Mouse (Mus musculus): ENCODE measurements around the gene Mical1.
A peak's percentile ranks its signal among the peaks of the same experiment; 100 is the strongest.
"Not testable (repeated sequence)": the region's sequence is repeated elsewhere in the genome, so short reads cannot be mapped to it uniquely, and the experiment has no call there.

Mical1 gene

GRCm38 (mm10) chr10:41477018-41477277, 834 bp downstream of the Mical1 start:
- no peak for DNase-seq (ENCODE audit: low read depth in 1 of 2, low spot score in 2 of 2)

- DNase-seq (ENCODE audit: low read depth in 1 of 2, low spot score in 2 of 2), result peak in 1 of 2 experiments; percentile 73
Measured at GRCm38 (mm10) chr10:41477278-41478181, 1.4 kb downstream of the Mical1 start.

DNA sequence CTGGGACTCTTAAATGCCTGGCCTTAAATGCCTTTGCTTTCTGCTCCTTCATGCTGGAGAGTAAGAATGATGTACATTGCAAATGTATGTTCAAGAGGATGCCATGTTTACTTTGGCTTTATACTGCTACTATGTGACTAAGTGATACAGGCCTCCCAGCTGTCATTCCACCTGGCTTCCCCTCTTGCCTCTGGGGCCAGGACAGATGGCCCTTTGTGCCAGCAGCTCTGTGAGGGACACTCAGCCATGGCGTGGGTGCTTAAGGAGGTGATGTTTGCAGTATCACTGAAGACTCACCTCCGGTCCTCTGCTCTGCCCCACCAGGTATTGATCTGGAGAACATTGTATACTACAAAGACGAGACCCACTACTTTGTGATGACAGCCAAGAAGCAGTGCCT, 3.8 kb downstream of the Mical1 start:
- DNase-seq (ENCODE audit: low read depth in 1 of 2, low spot score in 2 of 2), result no peak

DNA sequence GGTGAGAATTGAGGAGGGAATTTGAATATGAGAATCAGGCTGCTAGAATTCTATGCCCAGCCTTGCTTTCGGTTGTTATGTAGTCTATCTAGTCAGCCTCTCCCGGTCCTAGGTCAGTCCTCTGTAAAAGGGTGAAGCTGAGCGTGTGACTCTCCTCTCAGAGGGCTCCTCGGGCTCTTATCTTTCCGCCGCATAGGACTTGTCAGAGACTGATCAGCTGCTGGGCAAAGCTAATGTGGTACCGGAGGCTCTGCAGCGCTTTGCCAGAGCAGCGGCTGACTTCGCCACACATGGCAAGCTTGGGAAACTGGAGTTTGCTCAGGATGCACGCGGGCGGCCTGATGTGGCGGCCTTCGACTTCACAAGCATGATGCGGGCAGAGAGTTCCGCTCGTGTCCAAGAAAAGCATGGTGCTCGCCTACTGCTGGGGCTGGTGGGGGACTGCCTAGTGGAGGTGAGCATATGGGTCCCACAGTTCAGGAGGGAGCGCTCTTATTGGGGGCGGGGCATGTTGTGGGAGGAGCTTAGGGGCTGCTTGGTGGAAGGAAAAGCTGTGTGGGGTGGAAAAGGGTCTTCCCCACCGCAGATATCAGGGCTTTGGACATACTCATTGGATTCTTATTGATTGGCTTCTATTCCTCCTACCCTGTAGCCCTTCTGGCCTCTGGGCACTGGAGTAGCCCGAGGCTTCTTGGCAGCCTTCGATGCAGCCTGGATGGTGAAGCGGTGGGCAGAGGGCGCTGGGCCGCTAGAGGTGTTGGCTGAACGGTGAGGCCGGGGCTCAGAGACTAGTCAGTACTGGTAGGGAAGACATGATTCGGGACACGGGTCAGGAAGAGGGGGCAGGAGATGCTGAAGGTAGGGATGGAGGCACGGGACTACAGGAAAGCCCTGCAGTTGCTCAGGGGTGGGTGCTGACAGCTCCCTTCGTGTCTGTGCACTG, 5.1 kb downstream of the Mical1 start:
- DNase-seq (ENCODE audit: low read depth in 1 of 2, low spot score in 2 of 2), result no peak

GRCm38 (mm10) chr10:41482446-41482845, 6.3 kb downstream of the Mical1 start:
- no peak for DNase-seq (ENCODE audit: low read depth in 1 of 2, low spot score in 2 of 2)

- no peak for DNase-seq (ENCODE audit: low read depth in 1 of 2, low spot score in 2 of 2)
Measured at GRCm38 (mm10) chr10:41485778-41486177, 9.7 kb downstream of the Mical1 start.

GRCm38 (mm10) chr10:41486506-41487170, 10.5 kb downstream of the Mical1 start:
- no peak for DNase-seq (ENCODE audit: low read depth in 1 of 2, low spot score in 2 of 2)

DNA sequence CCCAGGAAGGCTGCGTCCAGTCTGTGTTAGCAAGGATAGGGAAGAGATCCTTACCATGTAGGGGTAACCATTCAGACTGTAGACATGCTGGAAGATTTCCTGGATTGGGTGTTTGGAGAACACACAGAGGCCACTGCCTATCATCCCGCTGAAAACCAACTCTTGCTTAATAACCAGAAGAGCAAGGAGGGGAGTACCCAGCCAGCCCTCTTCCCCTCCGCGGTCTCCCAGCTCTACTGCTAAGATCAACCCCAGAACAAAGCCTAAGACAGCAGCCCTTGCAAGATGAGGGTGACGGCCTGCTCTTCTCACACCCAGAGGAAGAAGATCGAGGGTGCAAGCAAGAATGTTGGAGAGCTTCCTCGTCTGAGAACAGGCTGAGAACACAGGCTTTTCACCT, 12.8 kb downstream of the Mical1 start:
- DNase-seq (ENCODE audit: low read depth in 1 of 2, low spot score in 2 of 2), result no peak

DNA sequence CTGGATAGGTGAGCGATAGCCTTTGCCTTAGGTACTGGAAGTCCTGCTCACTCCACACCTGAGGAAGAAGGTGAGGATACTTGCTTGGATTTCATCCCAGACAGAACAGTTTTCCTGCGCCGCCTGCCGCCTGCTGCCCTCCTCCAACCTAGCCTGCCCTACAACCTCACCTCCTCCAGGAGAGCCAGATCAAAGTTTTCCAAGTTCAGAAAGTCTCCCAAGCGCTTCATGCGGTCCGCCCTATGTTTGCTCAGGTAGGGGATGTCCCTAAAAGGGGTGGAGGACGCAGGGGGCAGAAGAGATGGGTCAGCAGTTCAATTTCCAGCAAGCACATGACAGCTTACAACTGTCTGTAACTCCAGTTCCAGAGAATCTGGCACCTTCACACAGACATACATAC, 13.2 kb downstream of the Mical1 start:
- DNase-seq (ENCODE audit: low read depth in 1 of 2, low spot score in 2 of 2), result no peak

GRCm38 (mm10) chr10:41489708-41490517, 13.8 kb downstream of the Mical1 start, which contains the start of the genes Smpd2 and Ppil6:
Gene Smpd2 (minus strand): TSS chr10:41490369.
Gene Ppil6 (plus strand): TSS chr10:41490439.
- peak; percentile 78 to 95 for DNase-seq (ENCODE audit: low read depth in 1 of 2, low spot score in 2 of 2)

DNA sequence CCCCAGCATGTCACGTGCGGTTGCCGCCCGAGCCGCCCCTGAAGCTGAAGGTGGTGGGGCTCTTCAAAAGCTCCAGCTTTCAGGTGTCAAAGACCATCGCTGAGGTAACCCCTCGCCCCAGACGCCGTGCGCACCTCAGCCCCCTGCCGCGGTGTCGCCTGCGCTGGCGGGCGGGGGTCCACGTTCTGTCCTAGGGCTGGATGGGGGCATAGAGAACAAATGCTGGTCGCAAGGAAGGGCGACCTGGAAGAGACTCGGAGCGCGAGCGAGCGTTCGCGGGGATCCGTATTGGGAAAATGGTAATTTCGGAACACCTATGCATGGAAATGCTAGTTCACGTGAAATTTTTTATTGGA, 14.4 kb downstream of the Mical1 start:
- no peak for DNase-seq (ENCODE audit: low read depth in 1 of 2, low spot score in 2 of 2)

- no peak for DNase-seq (ENCODE audit: low read depth in 1 of 2, low spot score in 2 of 2)
Measured at GRCm38 (mm10) chr10:41491111-41491510, 15.0 kb downstream of the Mical1 start.

DNA sequence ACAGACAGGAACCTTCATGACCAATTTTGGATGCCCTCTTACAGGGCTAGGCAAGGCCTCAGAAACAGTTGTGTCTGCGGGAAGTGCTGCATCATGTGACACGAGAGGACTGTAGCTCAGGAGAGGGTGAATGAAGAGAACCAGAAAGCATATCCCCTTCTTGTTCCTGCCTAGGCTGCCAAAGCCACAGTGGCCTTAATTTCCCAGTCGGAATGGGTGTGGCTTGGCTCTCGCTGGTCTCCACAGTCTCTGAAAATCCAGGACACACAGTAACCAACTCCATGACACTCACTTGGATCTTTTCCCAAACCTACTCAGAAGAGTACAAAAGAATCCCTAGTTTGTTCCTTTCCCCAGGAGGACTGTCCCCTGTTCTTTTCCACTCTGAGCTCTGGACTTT, 24.8 kb downstream of the Mical1 start:
- no peak for DNase-seq (ENCODE audit: low read depth in 1 of 2, low spot score in 2 of 2)

- no peak for DNase-seq (ENCODE audit: low read depth in 1 of 2, low spot score in 2 of 2)
Measured at GRCm38 (mm10) chr10:41504996-41505395, 28.9 kb downstream of the Mical1 start.

DNA sequence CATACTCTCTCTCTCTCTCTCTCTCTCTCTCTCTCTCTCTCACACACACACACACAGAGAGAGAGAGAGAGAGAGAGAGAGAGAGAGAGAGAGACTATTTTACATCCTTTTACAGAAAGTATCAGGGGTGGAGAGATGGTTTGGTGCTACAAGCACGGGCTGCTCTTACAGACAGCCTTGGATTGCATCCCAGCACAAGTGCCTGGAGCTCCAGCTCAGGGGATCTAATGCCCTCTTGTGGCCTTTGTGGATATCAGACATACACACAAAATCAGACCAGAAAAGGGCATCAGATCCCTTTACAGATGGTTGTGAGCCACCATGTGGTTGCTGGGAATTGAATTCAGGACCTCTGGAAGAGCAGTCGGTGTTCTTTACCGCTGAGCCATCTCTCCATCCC, 29.3 kb downstream of the Mical1 start:
- not testable (repeated sequence) for DNase-seq (ENCODE audit: low read depth in 1 of 2, low spot score in 2 of 2)

- DNase-seq (ENCODE audit: low read depth in 1 of 2, low spot score in 2 of 2), result no peak
Measured at GRCm38 (mm10) chr10:41509160-41509559, 33.0 kb downstream of the Mical1 start.

DNA sequence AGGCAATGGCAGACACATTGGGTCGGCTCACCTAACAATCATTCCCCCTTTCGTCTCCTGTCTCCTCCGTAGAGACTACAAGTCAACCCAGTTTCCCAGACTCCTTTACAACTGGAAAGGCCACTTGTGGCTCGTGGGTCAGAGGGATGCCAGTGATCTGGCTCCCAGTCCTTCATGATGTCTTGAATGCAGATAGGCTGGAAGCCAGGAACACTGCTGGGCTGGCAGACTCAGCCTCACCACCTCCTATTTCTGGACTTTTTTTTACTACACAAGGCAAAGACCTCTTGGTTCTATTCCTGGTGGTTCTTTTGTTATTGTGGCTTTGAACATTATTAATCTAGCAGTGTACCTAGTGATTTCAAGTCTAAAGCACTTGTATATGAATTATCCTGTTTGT, 38.2 kb downstream of the Mical1 start:
- no peak for DNase-seq (ENCODE audit: low read depth in 1 of 2, low spot score in 2 of 2)

DNA sequence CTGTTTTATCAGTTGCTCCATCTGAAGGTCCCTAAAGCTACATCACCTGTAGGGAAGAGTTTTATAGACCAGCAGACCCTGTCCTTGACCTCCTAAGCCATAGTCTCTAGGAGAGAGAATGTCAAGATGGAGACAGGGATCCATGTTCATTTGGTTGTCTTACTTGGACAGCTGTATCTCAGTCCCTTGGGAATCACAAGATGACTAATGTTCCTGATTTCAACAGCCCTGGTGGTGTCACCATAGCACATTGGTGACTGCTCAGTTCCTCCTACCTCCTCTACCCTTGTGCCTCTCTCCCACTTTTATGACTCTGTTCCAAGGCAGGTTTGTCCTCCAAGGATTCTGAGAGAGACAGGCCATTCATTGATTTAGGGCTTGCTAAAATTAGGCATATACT, 38.8 kb downstream of the Mical1 start:
- no peak for DNase-seq (ENCODE audit: low read depth in 1 of 2, low spot score in 2 of 2)

DNA sequence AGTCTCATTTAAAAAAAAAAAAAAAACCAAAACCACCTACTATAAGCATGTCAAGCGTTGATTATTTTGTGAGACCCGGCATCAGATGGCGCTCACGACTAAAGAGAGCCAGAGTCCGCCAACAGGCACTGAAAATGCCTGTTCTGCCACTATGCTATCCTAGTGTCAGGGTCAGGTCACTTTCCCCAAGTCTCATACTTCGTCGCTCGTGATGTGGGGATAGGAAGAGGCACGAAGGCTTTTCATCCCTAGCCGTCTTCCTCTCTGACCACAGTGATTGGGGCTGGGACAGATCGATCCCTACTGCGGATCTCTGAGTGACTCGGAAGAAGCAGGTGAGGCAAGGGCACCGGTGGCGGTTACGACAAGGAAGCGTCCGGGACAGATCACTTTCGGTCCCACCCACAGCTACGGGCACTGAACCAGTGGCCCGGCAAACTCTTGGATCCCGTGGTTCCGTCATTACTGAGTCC, 42.4 kb downstream of the Mical1 start:
- peak; percentile 33 to 72 for DNase-seq (ENCODE audit: low read depth in 1 of 2, low spot score in 2 of 2)

- peak; percentile 75 to 86 for DNase-seq (ENCODE audit: low read depth in 1 of 2, low spot score in 2 of 2)
Measured at GRCm38 (mm10) chr10:41518981-41519618, 43.0 kb downstream of the Mical1 start, which contains the start of gene Cd164. Gene Cd164 (plus strand): TSS chr10:41519414.

Measured in monocyte, adult 2 months (primary cell).